Mouse (Mus musculus): ENCODE data around the gene Arl5b. TPM values are rescaled to one million over a fixed set of nuclear protein-coding genes. Genes with fewer than 3 reads are reported as not detected.

The Arl5b gene
- total RNA-seq (2015; ENCODE audit: low replicate concordance) (5.0 and 6.3 TPM in 2 replicates), total RNA-seq (2017; ENCODE audit: low replicate concordance) (3.0 and 3.3 TPM in 2 replicates)

DNA sequence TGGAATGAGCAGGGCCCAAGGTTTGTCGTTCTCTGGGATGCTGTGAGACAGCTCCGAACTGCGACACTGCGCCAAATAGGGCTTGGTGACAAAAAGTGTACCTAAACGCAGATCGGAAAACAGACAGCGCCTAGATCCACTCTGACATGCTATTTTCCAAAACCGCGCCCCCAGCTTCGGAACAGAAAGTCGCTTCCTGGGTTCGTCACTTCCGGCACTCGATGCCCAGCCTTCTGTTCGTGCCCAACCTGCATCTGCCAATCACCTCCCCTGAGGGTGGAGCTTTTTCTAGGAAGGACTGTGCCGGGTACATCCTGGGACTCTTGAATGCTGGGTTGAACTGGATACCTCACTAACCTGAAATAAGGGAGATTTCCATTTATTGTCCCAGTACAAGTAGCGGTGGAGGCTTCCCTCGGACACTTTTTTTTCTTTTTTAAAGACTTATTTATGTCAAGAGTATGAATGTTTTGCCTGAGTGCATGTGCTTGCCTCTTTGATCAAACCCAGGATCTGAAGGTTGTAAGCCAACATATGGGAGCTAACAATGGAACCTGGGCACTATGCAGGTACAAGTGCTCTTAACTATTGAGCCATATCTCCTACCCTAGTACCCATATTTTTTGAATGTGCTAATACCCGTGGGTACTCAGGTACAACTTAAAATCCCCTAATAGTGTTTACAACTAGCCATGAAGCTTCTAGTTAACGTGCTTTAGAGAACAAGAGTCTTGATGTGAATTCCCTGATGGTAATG is at the start of gene Arl5b:
Gene Arl5b (plus strand): TSS at position 279 of the 757 bp plus-strand sequence.
- ATAC-seq (replicated peaks; ENCODE audit: low FRiP score, poor library complexity, severe bottlenecking): peak; percentile 100

DNA sequence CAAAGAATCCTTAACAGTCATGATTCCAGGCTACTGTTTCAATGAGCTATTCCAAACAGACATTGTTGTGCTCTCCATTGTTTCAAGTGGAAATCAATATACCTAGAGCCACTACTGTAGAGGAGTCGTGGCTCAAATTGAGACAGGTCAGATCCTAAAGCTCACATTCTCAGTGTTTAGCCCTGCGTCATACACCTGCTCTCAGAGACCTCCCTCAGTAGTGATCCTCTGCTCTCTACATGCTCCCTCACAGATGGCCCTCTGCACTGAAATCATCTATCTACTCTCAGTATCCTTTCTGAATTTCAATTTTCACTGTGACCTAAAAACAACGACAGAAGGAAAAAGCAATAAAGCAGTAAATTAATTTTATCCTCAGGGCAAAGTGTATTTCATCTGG is 41.7 kb upstream of the Arl5b start:
- no peak for ATAC-seq (replicated peaks; ENCODE audit: low FRiP score, poor library complexity, severe bottlenecking)

DNA sequence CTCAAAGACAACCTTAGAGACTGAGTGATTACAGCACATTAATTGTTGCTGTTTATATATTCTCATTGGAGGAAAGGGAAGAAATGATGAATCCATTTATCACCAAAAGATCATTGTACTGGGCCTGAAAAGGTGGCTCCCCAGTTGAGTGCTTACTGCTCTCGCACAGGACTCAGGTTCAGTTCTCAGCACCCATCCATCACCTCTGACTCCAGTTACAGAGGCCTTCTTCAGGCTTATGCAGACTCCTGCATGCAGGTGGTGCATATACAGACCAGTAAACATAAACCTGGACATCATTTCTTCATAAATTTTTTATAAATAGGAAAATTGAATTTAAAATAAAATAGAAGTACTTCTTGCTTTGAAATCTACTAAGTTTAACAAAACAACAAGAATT is 41.1 kb upstream of the Arl5b start:
- no peak for ATAC-seq (replicated peaks; ENCODE audit: low FRiP score, poor library complexity, severe bottlenecking)

DNA sequence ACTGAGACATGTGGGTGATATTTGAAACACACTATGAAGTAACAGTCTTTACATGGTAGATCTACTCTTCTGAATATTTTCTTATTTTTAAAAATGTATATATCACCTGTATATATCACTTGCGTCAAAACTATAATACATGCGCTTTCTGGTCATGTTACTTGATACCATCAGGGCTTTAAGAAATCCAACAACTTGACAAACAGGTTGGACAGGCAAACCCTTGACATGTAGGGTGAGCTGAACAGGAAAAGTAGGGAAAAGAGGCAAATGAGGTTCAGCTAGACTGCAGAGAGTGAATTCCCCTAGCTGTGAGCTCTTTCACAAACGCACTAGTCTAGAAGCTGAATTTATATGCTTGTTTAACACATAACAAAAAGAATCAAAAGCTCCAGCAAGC is 22.4 kb upstream of the Arl5b start:
- no peak for ATAC-seq (replicated peaks; ENCODE audit: low FRiP score, poor library complexity, severe bottlenecking)

DNA sequence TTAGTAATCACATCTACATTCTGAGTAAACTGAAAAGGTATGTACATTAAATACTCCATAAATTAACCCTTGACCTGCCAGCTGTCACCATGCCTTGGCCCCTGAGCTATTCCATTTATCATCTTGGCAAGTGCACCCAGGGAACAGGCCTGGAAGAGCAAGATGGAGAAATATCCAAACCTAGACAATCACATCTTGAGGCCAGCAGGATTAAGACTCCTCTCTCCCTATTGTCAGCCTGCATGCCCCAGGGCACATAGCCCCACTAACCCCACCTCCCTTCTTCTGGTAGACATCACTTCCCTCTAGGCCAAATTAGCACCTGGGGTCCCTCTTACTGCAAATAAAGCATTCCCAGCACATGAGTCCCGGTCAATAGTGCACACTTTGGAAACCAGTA is 21.4 kb upstream of the Arl5b start:
- ATAC-seq (replicated peaks; ENCODE audit: low FRiP score, poor library complexity, severe bottlenecking): no peak

DNA sequence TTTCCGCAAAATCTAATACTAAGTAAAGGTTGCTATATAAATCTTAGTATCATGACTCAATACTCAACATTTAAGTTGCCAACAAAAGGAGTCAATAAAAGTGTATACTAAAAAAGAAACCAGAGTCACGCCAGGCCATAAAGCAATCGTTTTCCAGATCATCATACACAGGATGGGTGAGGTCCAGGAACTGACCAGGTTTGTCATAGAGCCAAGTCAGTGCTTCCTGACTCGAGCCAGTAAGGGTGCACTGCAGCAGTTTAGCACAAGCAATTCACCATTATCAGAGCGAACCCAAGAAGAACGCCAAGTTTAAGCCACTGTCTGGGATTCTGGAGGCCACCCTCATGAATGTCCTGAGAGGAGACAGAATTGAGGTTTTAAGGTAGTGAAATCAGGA is 10.5 kb upstream of the Arl5b start:
- ATAC-seq (replicated peaks; ENCODE audit: low FRiP score, poor library complexity, severe bottlenecking): no peak

DNA sequence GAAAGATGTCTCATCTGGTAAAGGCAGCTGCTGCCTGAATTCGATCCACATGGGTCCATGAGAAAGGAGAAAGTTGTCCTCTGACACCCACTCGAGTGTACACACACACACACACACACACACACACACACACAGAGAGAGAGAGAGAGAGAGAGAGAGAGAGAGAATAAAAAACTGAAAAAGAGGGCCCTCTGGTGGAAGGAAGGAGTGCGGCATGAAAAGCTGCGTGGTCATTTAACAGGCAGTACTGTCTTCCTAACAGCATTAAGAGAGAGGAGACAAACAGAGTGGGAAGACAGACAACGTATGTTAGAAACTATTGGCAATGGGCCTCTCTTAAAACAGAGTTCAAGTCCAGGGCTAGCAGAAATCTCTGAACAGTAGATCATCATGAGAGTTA is 8.9 kb upstream of the Arl5b start:
- ATAC-seq (replicated peaks; ENCODE audit: low FRiP score, poor library complexity, severe bottlenecking): no peak

DNA sequence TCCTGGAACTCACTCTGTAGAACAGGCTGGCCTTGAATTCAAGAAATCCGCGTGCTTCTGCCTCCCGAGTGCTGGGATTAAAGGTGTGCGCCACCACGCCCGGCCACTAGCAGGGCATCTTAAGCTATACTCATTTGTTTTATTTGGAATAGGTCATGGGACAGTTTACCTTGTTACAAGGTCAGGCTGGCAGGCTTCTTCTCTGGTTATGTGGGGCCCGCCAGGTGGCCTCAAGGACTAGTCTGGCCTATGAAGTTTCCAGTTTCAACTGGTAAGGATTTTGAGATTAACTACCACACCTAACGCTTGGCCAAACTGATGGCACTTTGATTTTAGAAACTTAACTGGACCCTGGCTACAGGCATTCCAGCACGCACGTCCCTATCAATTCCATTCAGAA is 5.3 kb downstream of the Arl5b start:
- ATAC-seq (replicated peaks; ENCODE audit: low FRiP score, poor library complexity, severe bottlenecking): peak; percentile 21

DNA sequence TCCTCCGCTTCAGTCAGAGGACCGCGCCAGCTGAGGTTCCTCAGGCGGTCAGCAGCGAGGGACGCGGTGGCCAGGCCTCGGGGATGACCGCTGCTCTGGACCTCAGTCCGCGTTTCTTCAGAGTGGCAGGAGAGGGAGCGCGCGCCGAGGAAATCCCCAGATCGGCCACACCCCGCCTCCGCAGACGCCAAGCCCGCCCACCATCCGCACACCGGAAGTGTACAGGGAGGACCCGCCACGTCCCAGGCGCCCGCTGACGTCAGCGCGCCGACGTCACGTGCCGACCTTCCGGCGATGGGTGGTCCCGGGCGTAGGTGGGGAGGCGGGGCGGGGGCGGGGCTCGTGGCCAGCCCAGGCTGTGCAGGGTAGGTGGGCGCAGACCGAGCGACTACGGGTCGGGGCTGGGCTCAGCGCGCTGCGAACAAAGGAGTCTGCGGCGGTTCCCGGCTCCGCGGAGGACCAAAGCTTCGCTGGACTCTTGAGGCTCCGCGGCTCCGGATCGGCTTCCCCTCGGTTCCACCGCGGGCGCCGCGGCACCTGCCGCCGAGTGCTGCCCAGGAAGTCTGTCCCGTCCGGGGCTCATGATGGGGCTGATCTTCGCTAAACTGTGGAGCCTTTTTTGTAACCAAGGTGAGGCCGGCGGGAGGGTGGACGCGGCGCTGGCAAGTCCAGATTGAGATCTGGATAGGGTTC is 5.9 kb downstream of the Arl5b start, which contains the start of gene Nsun6:
Gene Nsun6 (minus strand): TSS at position 125 of the 693 bp plus-strand sequence.
- ATAC-seq (replicated peaks; ENCODE audit: low FRiP score, poor library complexity, severe bottlenecking): peak; percentile 99

DNA sequence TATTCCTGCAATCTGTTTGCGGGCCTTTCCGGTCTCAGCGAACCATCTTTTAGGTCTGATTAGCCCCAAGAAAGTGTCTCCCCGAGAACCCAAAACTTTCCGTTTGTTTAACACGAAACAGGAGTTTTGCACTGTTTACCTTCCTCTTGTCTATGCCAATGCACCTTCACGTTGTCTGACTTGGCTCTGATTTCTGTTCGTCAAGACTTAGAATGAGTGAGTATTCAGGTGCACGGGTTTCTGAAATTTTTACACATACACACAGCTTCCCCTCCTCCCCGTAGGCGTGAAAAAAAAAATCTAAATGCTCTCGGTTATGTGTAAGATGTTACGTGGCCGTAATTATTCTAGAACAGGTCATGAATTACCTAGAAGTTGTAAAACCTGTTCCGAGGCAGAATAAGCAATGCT is 6.6 kb downstream of the Arl5b start:
- ATAC-seq (replicated peaks; ENCODE audit: low FRiP score, poor library complexity, severe bottlenecking): peak; percentile 11; the same call in 1 of the 2 replicates

DNA sequence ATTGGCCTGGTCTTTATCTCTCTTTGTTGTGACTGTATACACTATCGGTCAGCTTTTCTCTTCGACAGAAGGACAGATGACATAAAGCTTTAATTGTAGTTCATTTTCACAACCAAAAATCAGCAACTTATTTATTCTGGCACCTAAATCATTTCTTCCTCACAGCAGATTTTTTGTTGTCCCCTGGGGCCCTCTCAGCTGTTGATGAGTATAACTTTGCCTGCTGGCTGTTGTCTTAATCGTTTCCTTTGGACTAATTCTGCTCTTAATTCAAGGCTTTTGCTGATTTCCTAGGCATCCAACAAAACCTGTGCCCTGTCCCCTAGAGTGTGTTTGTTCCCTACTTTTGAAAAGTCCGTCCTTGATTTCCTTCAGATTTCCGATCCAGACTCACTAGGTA is 9.0 kb downstream of the Arl5b start:
- ATAC-seq (replicated peaks; ENCODE audit: low FRiP score, poor library complexity, severe bottlenecking): no peak

DNA sequence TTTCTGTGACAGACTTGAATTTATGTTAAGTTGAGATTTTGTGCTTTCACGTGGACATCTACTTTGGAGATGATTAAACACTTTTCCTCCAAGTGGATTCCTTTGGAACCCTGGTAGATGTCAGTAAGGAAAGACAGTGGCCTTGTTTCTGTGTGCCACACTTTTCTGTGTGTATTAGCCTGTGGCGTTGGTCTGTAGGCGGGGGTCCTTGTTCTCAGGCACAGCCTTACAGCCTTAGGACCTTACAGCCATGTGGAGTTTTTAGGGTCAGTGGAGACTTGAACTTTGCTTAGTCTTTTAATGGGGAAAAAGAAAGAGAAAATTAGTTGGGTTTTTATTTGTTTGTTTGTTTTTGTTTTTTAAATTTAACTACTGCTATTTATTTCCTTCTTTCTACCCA is 11.7 kb downstream of the Arl5b start:
- ATAC-seq (replicated peaks; ENCODE audit: low FRiP score, poor library complexity, severe bottlenecking): no peak

DNA sequence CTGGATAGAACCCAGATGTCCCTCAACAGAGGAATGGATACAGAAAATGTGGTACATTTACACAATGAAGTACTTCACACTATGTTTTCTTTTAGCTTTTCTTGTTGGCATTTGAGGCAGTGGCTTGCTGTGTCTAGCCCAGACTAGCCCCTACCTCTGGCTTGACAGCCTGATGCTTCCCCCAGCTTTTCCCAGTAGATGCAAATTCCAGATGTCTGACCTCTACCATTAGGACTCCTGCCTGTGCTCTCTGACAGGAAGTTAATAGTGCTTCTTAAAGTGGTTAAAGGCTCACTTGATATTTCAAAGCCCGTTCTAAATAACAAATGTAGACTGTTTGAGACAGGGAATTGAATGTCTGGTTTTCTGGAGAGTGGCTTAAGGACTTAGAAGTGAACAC is 14.6 kb downstream of the Arl5b start:
- no peak for ATAC-seq (replicated peaks; ENCODE audit: low FRiP score, poor library complexity, severe bottlenecking)

DNA sequence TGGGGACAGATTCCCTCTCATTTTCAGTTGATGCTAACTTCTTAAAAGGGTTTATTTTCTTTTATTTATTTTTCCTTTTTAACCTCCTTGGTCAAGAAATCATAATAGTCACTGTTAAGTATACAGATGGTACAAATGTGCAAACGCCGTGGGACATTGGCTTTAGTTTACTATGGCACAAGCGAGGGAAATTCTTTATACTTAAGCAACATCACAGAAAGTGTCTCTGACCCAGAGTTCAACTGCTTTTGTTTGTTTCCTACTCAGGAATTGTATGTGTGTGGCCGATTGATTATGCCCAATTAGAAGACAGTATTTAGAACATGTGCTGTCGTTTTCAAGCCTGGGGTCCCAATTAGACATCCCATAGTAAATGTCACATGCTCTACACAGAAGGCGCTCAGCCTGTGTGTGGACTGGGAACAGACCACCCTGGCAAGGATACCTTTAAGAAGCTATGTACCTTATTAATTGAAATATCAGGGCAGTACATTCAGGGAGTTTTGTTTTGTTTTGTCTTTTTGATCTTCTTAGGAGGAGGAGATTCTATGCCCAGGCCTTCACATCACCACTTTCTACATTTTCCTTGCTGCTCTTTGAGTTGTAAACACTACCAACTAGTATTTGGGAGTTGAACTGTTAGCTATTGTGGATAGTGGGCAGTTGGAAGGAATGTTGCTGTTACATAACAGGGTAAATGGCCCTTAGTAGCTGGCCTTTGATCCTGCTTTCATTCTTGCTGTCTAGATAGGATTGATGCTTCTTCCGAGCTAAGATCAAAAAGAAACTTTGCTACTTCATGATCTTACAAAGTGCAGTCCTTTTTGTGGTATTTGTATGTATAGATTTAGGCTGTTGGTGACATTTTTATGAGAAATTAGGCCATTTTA is 15.4 kb downstream of the Arl5b start:
- ATAC-seq (replicated peaks; ENCODE audit: low FRiP score, poor library complexity, severe bottlenecking): no peak

DNA sequence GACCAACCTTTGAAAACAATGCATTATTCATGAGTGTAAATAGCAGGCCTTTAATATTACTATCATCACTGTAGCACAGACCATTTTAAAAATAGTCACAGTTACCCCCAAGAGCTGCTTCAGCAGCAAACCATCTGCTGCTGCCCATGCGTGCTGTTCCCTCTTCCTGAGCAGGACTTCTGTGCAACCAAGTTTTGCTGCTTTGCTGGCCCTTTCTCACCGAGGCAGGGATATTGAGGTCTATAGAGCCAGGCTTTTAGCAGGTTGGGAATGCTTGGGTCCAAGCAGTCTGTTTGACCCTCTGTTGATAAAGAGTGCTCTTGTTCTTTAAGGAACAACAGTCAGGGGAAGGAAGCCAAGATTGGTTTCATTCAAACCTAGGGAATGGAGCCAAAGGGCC is 16.3 kb downstream of the Arl5b start:
- ATAC-seq (replicated peaks; ENCODE audit: low FRiP score, poor library complexity, severe bottlenecking): no peak

DNA sequence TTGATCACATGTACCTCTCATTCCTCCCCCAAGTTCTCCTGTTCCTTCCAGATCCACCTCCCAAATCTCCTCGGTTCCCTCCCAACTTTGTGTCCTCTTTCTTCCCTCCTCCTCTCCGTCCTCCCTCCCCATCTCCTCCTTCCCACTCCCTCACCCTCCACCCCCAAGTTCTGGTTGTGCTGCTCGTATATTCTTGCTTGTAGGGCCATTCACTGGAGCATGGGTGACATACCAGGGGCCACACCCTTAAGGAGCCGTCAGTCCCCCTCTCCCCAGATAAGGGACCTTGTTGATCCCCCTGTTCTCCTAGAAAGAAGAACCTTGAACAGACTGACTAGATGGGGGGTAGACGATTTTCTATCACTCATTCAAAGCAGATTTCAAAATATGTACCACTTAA is 17.9 kb downstream of the Arl5b start:
- no peak for ATAC-seq (replicated peaks; ENCODE audit: low FRiP score, poor library complexity, severe bottlenecking)

DNA sequence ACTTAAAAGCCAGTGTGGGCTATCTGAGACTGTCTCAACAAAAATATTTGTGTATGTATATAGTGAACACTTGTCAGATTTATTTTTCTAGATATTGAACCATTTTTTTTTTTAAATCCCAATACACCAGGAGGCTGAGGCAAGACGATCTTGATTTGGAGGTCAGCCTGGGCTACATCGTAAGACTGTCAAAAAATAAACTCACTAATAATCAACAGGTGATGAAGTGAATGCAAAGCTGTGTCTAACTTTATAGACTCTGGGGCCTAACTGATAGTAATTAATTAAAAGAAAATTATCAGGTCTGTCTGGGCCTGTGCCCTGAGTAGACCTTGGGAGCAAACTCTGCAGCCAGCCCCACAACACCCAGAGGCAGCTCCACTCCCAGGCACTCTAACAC is 34.5 kb downstream of the Arl5b start:
- no peak for ATAC-seq (replicated peaks; ENCODE audit: low FRiP score, poor library complexity, severe bottlenecking)

DNA sequence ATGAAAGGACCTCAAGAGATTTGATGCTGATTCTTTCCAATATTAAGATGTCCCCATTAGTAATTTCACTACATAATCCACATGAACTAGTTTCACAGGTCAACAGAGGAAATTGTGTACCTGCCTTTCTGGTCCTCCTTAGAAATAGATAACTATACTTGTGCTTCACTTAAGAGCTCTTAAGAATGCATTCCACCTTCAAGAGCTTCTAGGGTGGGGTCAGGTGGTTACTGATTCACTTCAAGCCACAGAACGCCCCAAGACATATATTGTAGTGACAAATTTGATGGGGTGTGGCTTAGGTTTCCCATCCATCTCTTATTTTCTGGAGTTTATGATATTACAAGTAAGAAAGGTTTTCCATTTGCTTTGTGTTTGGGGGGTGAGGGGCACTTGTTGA is 38.1 kb downstream of the Arl5b start:
- no peak for ATAC-seq (replicated peaks; ENCODE audit: low FRiP score, poor library complexity, severe bottlenecking)

DNA sequence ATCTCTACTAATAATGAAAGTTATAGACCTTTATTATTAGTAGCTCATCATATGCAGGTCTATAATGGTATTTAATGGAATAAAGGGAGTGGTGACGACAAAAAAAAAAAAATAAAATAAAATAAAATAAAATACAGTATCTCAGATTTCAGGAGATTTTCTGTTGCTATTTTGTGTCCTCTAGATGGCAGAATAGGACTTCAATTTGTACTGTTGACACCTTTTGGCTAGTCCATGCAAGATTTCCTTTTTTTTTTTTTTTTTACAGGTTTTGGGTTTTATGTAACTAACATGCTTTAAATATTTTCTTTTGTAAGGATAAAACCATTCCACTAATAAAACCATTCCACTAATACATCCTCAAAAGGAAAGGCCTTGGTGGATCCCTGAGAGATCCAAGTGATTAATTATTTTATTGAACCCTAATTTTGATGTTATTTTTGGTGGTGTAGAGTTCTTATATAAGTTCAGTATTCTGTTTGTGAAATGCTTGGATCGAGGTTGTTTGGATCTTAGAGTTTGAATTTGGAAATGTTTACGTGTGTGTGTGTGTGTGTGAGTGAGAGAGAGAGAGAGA is 47.4 kb downstream of the Arl5b start:
- no peak for ATAC-seq (replicated peaks; ENCODE audit: low FRiP score, poor library complexity, severe bottlenecking)

DNA sequence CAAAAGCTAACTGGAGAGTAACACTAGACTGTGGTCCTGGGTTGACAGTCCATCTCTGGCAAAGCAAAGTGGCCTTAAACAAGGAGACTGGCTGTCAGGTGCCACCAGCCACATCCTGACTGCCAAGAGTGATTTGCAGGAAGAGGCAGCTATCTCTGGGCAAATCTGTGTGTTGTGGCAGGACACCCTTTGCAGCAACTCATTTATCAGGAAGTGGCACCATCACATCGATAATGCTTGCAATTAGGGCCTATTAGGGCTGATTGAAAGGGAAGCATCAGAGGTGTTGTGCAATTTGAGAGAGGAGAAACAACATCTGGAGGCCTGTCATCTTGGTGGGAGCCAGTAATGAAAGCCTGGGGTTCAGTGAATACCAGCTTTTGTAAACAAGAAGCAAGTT is 55.2 kb downstream of the Arl5b start:
- ATAC-seq (replicated peaks; ENCODE audit: low FRiP score, poor library complexity, severe bottlenecking): no peak
